Mouse (Mus musculus) liver, adult (tissue): ENCODE results near the gene Mars.

ENCODE experiments used
- GATA4 ChIP-seq: IDR thresholded peaks from 2 replicates; pipeline ENCODE4 v1.6.1; 2014; ENCODE audit warnings: mild to moderate bottlenecking, low read length; ENCODE audit not compliant: insufficient replicate concordance

Mars gene

DNA sequence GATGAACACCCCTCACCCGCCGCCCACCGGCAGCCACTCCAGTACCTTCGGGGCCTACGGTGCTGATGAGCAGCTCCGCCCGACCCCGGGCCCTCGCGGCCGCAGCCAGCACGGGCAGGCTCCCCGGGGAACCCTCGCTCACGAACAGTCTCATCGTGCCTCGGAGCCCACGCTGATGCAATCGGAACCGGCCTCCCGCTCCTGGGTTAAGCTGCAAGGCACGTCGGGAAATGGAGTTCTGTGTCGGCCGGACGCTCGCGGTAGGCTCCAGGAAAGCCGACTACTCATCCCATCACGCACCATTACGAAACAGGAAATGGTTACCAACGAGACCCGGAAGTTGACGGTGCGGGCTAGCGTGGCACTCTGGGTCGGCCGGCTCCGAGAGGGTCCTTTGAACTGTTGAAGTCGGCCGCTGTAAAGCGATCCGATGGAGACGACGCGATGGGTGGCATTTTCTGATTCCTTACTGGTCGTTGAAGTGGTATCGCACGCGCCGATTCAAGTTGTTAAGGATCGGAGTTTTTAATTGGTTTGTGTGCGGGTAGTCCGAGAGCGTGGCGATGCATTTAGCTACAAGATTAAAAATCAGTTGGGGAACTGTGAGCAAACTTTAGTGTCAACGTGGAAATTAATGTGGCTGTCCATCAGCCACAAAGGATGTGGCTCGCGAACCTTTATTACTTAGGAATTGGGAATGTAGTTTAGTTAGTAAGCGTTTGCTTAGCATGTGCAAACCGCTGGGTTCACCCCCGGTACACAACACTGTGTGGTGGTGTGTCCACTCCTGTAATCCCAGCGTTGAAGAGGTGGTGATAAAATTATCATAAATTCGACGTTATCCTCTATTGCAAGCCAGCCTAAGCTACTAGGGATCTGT lies at the start of gene Mars:
Gene Mars, minus strand, starts transcription at position 311 of the 880 bp plus-strand sequence.
- TF ChIP-seq GATA4, result no peak

DNA sequence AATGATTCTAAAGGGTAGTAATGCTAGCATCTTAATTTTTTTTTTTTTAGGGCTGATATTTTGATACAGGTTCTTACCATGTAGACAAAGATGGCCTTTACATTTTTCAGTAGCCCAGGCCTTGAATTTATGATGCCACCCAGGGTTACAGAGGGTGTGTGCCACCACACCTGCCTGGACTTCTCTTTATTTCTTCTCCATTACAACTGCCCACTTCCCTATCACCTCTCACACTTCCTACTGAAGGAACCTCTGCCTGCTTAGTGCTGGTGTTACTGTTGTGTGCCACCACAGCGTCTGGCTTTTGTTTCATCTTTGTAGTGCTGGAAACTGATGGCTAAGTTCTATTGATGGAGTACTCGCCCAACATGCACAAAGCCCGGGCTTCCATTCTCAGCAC lies 49.1 kb upstream of the Mars start:
- no peak for TF ChIP-seq GATA4

DNA sequence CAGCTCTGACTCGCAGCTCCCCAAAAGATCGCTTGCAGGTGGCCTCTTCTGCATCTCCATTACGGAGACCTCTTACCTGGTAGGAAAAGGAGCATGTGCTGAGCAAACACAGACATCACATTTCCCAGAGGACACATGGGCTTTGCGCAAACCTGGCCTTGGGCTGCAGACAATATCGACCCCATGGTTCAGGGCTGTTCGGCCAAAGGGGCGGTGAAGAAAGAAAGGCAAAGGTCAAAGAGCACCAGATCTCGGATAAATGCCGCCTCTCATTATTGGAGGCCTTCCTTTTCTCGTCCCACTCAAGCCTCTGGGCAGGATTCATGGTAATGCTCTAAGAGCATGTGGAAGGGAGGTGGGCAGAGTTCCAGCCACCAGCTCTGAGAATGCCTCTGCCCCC lies 43.8 kb upstream of the Mars start:
- TF ChIP-seq GATA4, result peak; percentile 23; the same call in 1 of the 2 replicates

DNA sequence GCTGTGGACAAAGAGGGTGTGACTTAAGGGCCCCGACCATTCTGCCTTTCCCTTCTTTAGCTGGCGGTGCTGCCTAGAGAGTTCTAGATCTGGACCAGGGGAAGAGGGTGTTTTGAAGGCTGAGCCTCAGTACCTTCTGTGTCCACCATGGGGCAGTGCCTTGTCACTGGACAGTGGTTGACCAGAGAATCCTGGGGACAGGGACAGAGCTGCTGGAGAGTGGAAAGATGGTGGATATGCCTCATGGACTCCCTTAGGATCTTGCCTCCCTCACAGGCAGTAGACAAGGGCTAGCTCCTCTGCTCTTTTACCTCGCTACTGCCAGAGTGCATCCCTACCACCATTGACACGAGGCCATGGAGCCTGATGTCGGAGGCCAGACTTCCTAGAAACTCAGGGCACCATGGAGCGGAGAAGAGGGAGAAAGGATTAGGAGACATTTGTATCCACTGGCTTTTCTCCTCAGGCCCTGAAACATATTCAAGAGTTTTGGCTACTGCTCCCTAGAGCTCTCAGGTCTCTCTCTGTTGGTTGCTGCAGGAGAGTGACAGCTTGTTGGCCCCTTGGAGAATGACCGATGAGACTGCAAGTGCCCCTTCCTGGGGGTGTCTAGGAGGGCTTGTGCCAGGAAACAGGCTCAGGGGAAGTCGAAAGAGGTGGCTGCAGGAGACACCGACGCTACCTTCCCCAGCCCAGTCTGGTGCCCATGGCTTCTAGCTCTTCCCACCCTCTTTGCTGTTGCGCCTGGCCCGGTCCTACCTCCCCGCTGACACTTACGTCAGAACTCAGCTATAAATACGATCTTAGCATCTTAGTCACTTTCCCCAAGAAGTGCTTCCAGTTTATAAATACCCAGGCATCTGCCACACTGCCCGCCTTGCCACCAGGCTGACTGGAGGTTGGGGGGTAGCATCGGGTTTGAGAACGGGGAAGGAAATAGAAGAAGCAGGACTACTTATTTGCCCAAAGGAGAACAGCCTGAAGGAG lies 42.6 kb upstream of the Mars start, which contains the start of gene Inhbe:
Gene Inhbe, minus strand, starts transcription at position 503 of the 987 bp plus-strand sequence.
- no peak for TF ChIP-seq GATA4

DNA sequence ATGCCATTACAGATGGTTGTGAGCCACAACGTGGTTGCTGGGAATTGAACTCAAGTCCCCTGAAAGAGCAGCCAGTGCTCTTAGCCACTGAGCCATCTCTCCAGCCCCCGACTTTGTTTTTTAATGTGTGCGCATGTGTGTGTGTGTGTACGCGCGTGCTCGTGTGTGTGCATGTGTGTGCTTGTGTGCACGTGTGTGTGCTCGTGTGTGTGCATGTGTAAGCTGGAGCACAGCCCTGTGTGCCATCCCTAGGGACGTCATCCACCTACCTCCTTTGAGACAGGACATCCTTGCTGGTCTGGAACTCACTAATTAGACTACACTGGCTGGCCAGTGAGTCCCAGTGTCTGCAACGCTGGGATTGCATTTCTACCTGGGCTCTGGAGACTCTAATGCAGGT lies 41.2 kb upstream of the Mars start:
- no peak for TF ChIP-seq GATA4

DNA sequence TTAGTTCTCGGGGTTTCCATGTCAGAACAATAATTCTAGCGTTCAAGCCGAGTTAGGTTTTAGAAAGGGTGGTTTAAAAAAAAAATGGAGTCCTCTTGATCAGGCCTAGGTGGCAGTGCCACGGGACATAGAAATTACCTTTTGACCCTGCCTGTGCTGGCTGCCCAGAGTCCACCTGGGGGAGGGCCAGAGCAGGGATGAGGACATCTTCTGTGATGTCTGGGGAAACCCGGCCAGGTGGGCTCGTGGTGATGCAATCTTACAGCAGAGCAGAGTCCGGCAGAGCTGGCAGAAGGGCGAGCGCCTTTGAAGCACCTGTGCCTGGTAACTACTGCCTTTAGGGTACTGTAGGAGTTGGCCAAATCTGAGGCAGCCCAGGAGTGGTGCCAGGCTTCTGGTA lies 40.6 kb upstream of the Mars start:
- TF ChIP-seq GATA4, result no peak

DNA sequence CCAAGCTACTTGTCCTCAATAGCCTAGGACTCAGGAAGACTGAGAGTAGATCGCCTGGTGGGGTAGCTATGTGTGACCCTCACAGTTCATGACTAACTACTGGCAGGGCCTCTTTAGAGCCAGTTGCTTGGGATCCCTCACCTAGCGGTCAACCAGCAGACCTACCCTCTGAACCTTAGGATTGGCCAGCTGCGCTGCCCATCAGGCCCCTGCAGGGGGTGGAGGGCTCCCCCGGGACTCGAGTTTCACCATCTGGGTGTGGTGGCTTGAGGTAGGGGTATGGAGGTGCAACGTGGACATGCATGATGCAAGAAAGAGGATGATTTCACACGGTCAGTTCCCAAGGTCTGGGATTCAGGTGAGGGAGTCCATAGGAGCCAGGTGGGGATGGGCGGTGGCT lies 40.1 kb upstream of the Mars start:
- TF ChIP-seq GATA4, result no peak

DNA sequence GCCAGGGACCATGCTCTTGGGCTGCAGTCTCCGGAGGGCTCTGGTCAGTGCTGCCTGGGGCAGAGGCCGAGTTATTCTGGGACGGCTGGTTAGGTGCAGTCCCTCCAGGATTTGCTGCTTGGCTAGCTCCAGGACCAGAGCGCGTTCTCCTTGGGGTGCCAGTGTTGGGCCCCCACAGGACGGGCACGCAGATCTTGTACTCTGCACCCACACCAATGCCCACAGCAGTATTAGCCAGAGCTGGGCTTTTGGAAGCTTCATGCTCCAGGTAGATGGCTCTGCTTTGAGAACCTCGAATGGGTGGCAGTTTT lies 39.7 kb upstream of the Mars start:
- TF ChIP-seq GATA4, result no peak

DNA sequence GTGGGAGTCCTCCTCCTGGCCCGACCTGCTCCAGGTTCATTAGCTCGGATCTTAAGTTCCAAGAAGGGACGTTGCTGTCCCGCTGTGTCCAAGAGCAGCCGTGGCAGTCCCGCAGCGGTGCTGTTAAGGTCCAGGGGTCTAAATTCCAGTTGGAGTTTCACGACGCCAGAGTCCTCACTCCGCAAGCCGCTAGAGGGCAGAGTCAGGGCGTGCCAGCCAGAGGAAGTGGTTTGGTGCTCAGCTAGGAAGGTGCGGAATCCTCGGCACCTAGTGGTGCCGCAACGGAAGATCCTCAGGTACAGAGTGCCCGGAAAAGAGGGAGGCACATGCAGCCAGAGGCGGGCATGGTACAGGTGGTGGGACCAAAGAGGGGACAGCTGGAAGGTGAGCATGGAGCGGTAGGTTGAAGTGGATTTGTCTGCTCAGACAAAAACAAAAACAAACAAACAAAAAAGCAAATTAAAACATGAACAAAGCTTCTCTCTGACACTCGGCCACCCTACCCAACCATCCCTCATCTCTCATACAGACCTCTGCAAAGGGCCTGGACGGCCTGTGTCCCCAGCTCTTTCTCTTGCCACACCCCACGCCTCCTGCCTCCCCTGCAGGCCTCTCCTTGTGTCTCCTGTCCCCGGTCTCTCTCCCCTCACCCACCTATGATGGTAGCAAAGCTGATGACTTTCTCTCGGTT lies 39.2 kb upstream of the Mars start:
- TF ChIP-seq GATA4, result no peak

DNA sequence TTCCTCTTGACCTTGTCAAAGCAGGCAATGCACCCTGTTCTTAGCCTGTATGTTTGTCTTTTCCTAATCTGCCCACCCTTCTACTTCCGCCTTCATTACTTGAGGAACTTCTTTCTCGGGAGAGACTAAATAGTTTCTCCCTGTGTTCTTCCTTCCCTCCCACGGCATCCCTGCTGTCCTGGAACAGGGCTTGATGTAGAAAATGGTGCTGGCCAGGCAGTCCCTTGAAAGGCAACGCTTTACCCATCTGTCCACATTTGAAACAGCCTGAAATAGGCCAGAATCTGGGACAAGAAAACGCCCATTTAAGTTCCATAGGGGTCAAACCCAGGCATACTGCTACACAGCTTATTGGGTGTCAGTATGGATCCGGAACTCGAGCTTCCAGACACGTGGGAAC lies 38.2 kb upstream of the Mars start:
- no peak for TF ChIP-seq GATA4

DNA sequence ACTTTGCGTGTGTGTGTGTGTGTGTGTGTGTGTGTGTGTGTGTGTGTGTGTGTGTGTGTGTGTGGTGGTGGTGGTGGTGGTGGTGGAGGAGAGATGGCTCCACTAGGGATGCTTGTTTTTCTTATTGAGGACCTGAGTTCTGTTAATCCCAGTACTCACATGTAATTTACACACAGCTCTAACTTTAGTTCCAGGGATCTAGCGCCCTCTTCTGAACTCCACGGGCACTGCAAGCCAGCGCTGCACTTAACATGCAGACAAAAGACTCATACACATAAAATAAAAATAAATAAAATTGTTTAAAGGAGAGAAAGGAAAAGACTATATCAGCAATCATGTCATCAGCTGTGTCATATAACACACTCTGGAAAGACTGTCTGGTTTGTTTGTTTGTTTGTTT lies 37.4 kb upstream of the Mars start:
- no peak for TF ChIP-seq GATA4

DNA sequence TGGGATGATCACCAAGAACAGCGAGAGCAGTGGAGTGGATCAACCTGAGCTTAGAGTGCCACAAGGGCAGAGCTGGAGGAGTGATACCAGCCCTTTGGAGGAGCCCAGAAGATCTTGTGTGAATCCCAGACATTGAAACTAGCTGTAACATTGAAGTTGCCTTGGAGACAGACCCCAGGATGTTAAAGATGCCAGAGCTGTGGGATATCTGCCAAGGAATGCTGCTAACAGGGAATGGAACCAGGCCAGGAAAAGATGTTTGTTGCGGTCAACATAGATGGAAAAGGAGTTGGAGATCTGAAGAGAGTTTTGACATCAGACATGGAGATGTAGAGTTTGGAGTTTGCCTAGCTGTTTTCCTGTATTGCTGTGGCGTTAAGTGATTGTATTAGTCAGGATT lies 34.6 kb upstream of the Mars start:
- no peak for TF ChIP-seq GATA4

DNA sequence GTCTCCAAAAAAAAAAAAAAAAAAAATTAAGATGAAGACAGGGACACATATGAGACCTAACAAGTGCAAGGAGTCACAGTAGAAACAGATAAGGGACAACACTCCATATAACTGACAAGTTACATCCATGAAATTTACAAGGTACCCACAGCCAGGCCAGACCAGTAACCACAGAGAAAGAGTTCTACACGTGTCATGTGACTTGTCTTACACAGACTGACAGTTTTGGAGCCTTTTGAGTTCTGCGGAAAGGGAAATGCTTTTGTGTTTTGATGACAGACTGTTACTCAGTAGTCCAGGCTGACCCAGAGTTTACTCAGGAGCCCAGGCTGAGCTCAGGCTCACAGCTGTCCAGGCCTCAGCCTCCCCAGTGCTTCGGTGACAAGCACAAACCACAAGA lies 31.4 kb upstream of the Mars start:
- TF ChIP-seq GATA4, result no peak

DNA sequence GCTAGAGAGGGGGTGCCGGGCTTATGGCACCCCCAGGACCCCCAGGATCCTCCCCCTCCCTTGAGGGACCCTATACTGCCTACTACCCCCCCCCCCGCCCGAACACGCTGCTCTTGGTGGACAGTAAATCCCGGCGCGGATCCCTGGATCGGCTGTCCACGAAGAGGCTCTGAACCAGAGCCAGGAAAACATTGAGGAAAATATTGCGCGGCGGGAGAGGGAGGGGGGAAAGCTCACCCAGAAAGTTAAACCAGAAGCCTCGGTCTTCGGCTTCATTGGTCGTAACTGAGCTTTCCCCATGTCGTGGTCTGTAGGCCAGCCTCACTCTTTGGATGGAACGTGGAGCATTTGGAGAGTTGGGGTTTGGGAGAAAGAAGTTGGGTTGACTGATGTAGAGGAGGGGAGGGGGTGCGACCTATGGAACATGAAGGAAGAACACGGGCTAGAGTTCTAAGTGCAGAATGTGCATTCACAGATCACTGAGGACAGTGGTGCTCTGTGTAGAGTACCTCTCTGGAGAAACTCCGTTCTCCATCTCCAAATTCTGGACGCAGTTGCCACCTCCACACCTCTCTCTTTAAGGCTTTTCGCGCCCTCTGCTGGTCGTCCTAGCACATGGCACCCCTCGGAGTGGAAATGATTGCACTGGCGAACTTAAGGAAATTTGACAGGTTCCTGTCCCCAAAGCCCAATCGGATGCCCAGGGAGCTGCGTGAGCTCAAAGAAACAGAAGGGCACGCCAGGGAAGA lies 30.5 kb upstream of the Mars start, which contains the start of gene Gli1:
Gene Gli1, minus strand, starts transcription at position 84 of the 749 bp plus-strand sequence.
- no peak for TF ChIP-seq GATA4

DNA sequence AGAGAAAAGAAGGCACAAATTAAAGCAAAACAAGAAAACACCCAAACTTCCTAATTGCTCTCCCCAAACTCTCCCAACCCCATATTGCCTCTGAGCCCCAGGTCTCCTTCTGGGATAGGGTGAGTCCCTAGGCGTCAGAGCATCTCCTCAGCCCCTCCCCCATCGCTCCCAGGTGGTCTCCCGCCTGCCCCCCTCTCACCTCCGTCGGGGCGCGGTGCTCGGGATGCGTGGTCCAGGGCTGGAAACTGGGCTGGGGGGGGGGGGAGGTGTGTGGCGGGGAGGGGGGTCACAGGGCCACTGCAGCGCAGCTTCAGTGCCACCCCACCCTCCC lies 29.7 kb upstream of the Mars start:
- TF ChIP-seq GATA4, result no peak
